Mouse (Mus musculus): ENCODE results near the gene Znhit2. TPM values are rescaled to one million over a fixed set of nuclear protein-coding genes. Genes with fewer than 3 reads are reported as not detected.

Znhit2 gene
- polyA plus RNA-seq, 1 experiment from 2014 or later: 42.3 TPM

GRCm38 (mm10) chr19:6023930-6024329 lies 37.1 kb upstream of the Znhit2 start:
- H3K4me3 ChIP-seq (ENCODE audit: low read depth, low read length): no peak overlapping the region
- H3K9me3 ChIP-seq (ENCODE audit: control insufficient read depth, low read length): no peaks in the 10 kb centered on the region
- H3K4me1 ChIP-seq (replicated peaks; ENCODE audit: control insufficient read depth, insufficient read depth, low read length): peaks cover 6% of the 10 kb centered on the region
- no peak overlapping the region for H3K4me2 ChIP-seq
- no peaks in the 10 kb centered on the region for H3K27me3 ChIP-seq (replicated peaks; ENCODE audit: control insufficient read depth, insufficient read depth, low read length)
- no peak overlapping the region for H3K27ac ChIP-seq (ENCODE audit: low read depth, low read length)
- H3K36me3 ChIP-seq (ENCODE audit: control insufficient read depth, insufficient read depth, low read length): no peaks in the 10 kb centered on the region
- WGBS: 81% methylated on average over 7 of the region's 7 CpGs
- DNase-seq (ENCODE audit: low spot score): no peak
- no peak overlapping the region for H3K9ac ChIP-seq (ENCODE audit: low read depth, low read length)
- no peak for ATAC-seq (replicated peaks; ENCODE audit: low FRiP score)

GRCm38 (mm10) chr19:6028991-6029390 lies 32.0 kb upstream of the Znhit2 start:
- no peaks in the 10 kb centered on the region for H3K9me3 ChIP-seq (ENCODE audit: control insufficient read depth, low read length)
- H3K4me1 ChIP-seq (replicated peaks; ENCODE audit: control insufficient read depth, insufficient read depth, low read length): no peaks in the 10 kb centered on the region
- H3K4me3 ChIP-seq (ENCODE audit: low read depth, low read length): no peak overlapping the region
- H3K27me3 ChIP-seq (replicated peaks; ENCODE audit: control insufficient read depth, insufficient read depth, low read length): no peaks in the 10 kb centered on the region; the same call in 1 of the 2 replicates
- H3K36me3 ChIP-seq (ENCODE audit: control insufficient read depth, insufficient read depth, low read length): no peaks in the 10 kb centered on the region
- DNase-seq (ENCODE audit: low spot score) (no peak), ATAC-seq (replicated peaks; ENCODE audit: low FRiP score) (no peak)
- no peak overlapping the region for H3K9ac ChIP-seq (ENCODE audit: low read depth, low read length)
- no peak overlapping the region for H3K4me2 ChIP-seq
- 81% methylated on average over 6 of the region's 6 CpGs for WGBS
- no peak overlapping the region for H3K27ac ChIP-seq (ENCODE audit: low read depth, low read length)

- 72% methylated on average over 9 of the region's 9 CpGs for WGBS
- Histone ChIP-seq H3K4me3 (ENCODE audit: low read depth, low read length) (no peak overlapping the region), H3K9me3 (ENCODE audit: control insufficient read depth, low read length) (no peaks in the 10 kb centered on the region), H3K4me1 (replicated peaks; ENCODE audit: control insufficient read depth, insufficient read depth, low read length) (no peaks in the 10 kb centered on the region), H3K4me2 (no peak overlapping the region), H3K36me3 (ENCODE audit: control insufficient read depth, insufficient read depth, low read length) (no peaks in the 10 kb centered on the region), H3K27ac (ENCODE audit: low read depth, low read length) (no peak overlapping the region), H3K9ac (ENCODE audit: low read depth, low read length) (no peak overlapping the region), H3K27me3 (replicated peaks; ENCODE audit: control insufficient read depth, insufficient read depth, low read length) (no peaks in the 10 kb centered on the region; the same call in 1 of the 2 replicates)
- DNase-seq (ENCODE audit: low spot score): no peak
- no peak for ATAC-seq (replicated peaks; ENCODE audit: low FRiP score)
These were observed 31.6 kb upstream of the Znhit2 start for GRCm38 (mm10) chr19:6029426-6029825.

- no peak overlapping the region for H3K4me2 ChIP-seq
- DNase-seq (ENCODE audit: low spot score) (no peak), ATAC-seq (replicated peaks; ENCODE audit: low FRiP score) (no peak)
- H3K27me3 ChIP-seq (replicated peaks; ENCODE audit: control insufficient read depth, insufficient read depth, low read length): no peaks in the 10 kb centered on the region; the same call in 1 of the 2 replicates
- no peaks in the 10 kb centered on the region for H3K4me1 ChIP-seq (replicated peaks; ENCODE audit: control insufficient read depth, insufficient read depth, low read length)
- WGBS: 63% methylated on average over 14 of the region's 14 CpGs
- H3K9me3 ChIP-seq (ENCODE audit: control insufficient read depth, low read length): no peaks in the 10 kb centered on the region
- H3K4me3 ChIP-seq (ENCODE audit: low read depth, low read length): no peak overlapping the region
- no peak overlapping the region for H3K27ac ChIP-seq (ENCODE audit: low read depth, low read length)
- no peaks in the 10 kb centered on the region for H3K36me3 ChIP-seq (ENCODE audit: control insufficient read depth, insufficient read depth, low read length)
- no peak overlapping the region; the same call in 1 of the 2 replicates for H3K9ac ChIP-seq (ENCODE audit: low read depth, low read length)
These were observed 30.3 kb upstream of the Znhit2 start for GRCm38 (mm10) chr19:6030520-6031280.

DNA sequence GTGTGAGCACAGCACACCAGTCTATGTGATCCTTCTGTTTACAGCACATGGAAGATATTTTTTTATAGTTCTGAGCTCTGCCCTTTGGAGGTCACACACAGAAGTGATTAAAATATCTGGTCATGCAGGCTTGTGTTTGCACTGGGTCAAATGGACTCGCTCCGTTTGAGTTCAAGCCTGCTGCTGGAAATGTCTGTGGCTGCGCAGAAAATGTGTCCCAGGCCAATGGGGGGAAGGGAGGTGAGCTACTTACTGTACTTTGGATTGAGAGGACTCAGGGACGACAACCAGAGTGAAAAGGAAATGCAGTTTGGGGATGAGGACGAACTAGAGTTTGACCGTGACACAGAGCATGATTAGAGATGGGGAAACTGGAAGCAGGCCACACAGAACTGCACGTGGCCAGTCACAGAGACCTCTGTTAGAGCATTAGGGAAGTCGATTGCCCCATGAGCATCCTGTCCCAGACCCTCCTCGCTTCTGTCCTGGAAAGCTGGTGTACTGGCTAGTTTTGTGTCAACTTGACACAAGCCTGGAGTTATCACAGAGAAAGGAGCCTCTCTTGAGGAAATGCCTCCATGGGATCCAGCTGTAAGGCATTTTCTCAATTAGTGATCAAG lies 24.9 kb upstream of the Znhit2 start:
- Histone ChIP-seq H3K4me2 (no peak overlapping the region), H3K4me3 (ENCODE audit: low read depth, low read length) (no peak overlapping the region), H3K27ac (ENCODE audit: low read depth, low read length) (no peak overlapping the region), H3K36me3 (ENCODE audit: control insufficient read depth, insufficient read depth, low read length) (no peaks in the 10 kb centered on the region), H3K4me1 (replicated peaks; ENCODE audit: control insufficient read depth, insufficient read depth, low read length) (no peaks in the 10 kb centered on the region), H3K27me3 (replicated peaks; ENCODE audit: control insufficient read depth, insufficient read depth, low read length) (no peaks in the 10 kb centered on the region; the same call in 1 of the 2 replicates), H3K9ac (ENCODE audit: low read depth, low read length) (no peak overlapping the region), H3K9me3 (ENCODE audit: control insufficient read depth, low read length) (no peaks in the 10 kb centered on the region)
- no peak for ATAC-seq (replicated peaks; ENCODE audit: low FRiP score)
- no peak for DNase-seq (ENCODE audit: low spot score)
- 53% methylated on average over 9 of the region's 9 CpGs for WGBS

GRCm38 (mm10) chr19:6037695-6038094 lies 23.3 kb upstream of the Znhit2 start:
- H3K9me3 ChIP-seq (ENCODE audit: control insufficient read depth, low read length): no peaks in the 10 kb centered on the region
- ATAC-seq (replicated peaks; ENCODE audit: low FRiP score) (no peak), DNase-seq (ENCODE audit: low spot score) (no peak)
- no peaks in the 10 kb centered on the region for H3K4me1 ChIP-seq (replicated peaks; ENCODE audit: control insufficient read depth, insufficient read depth, low read length)
- no peak overlapping the region for H3K4me2 ChIP-seq
- H3K36me3 ChIP-seq (ENCODE audit: control insufficient read depth, insufficient read depth, low read length): no peaks in the 10 kb centered on the region
- no peaks in the 10 kb centered on the region for H3K27me3 ChIP-seq (replicated peaks; ENCODE audit: control insufficient read depth, insufficient read depth, low read length)
- no peak overlapping the region for H3K27ac ChIP-seq (ENCODE audit: low read depth, low read length)
- no peak overlapping the region for H3K9ac ChIP-seq (ENCODE audit: low read depth, low read length)
- no peak overlapping the region for H3K4me3 ChIP-seq (ENCODE audit: low read depth, low read length)

GRCm38 (mm10) chr19:6038326-6038725 lies 22.7 kb upstream of the Znhit2 start:
- Histone ChIP-seq H3K27ac (ENCODE audit: low read depth, low read length) (no peak overlapping the region), H3K36me3 (ENCODE audit: control insufficient read depth, insufficient read depth, low read length) (no peaks in the 10 kb centered on the region), H3K9ac (ENCODE audit: low read depth, low read length) (no peak overlapping the region), H3K27me3 (replicated peaks; ENCODE audit: control insufficient read depth, insufficient read depth, low read length) (no peaks in the 10 kb centered on the region), H3K4me3 (ENCODE audit: low read depth, low read length) (no peak overlapping the region), H3K4me2 (no peak overlapping the region), H3K9me3 (ENCODE audit: control insufficient read depth, low read length) (no peaks in the 10 kb centered on the region), H3K4me1 (replicated peaks; ENCODE audit: control insufficient read depth, insufficient read depth, low read length) (no peaks in the 10 kb centered on the region)
- ATAC-seq (replicated peaks; ENCODE audit: low FRiP score) (no peak), DNase-seq (ENCODE audit: low spot score) (no peak)
- WGBS: 72% methylated on average over 7 of the region's 7 CpGs

DNA sequence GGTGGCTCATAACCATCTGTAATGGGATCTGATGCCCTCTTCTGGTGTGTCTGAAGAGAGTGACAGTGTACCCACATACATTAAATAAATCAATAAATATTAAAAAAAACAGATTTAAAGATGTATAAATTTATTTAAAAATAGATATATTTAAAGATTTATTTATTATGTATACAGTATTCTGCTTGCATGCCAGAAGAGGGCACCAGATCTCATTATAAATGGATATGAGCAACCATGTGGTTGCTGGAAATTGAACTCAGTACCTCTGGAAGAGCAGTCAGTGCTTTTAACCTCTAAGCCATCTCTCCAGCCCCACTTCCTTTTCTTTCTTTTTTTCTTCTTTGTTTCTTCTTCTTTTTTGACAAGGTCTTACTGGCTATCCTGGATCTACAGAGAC lies 21.0 kb upstream of the Znhit2 start:
- no peaks in the 10 kb centered on the region for H3K27me3 ChIP-seq (replicated peaks; ENCODE audit: control insufficient read depth, insufficient read depth, low read length)
- H3K4me1 ChIP-seq (replicated peaks; ENCODE audit: control insufficient read depth, insufficient read depth, low read length): no peaks in the 10 kb centered on the region
- no peak overlapping the region for H3K4me2 ChIP-seq
- DNase-seq (ENCODE audit: low spot score) (no peak), ATAC-seq (replicated peaks; ENCODE audit: low FRiP score) (no peak)
- H3K36me3 ChIP-seq (ENCODE audit: control insufficient read depth, insufficient read depth, low read length): no peaks in the 10 kb centered on the region
- H3K4me3 ChIP-seq (ENCODE audit: low read depth, low read length): no peak overlapping the region
- H3K27ac ChIP-seq (ENCODE audit: low read depth, low read length): no peak overlapping the region
- no peak overlapping the region for H3K9ac ChIP-seq (ENCODE audit: low read depth, low read length)
- no peaks in the 10 kb centered on the region for H3K9me3 ChIP-seq (ENCODE audit: control insufficient read depth, low read length)

DNA sequence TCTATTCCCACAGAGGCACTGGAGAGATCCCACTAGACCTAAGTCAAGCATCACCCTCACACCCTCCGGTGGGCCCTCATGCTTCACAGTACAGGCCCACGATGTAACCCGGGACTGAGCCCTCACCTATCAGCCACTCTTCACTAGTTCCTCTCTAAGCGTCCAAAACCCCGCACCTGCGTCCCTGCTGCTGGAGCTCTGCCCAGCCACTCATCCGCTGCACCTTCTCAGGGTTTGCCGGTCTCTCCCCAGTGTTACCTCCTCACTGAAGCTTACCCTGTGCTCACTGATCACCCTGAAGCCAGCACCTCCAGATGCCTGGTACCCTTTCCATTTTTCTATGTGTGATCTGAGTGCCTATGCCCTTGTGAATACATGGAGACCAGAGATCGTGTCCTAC lies 18.7 kb upstream of the Znhit2 start:
- 91% methylated on average over 9 of the region's 9 CpGs for WGBS
- Histone ChIP-seq H3K9me3 (ENCODE audit: control insufficient read depth, low read length) (no peaks in the 10 kb centered on the region), H3K4me2 (no peak overlapping the region), H3K27ac (ENCODE audit: low read depth, low read length) (no peak overlapping the region), H3K36me3 (ENCODE audit: control insufficient read depth, insufficient read depth, low read length) (no peaks in the 10 kb centered on the region), H3K4me1 (replicated peaks; ENCODE audit: control insufficient read depth, insufficient read depth, low read length) (no peaks in the 10 kb centered on the region; the same call in 1 of the 2 replicates), H3K9ac (ENCODE audit: low read depth, low read length) (no peak overlapping the region), H3K4me3 (ENCODE audit: low read depth, low read length) (no peak overlapping the region), H3K27me3 (replicated peaks; ENCODE audit: control insufficient read depth, insufficient read depth, low read length) (no peaks in the 10 kb centered on the region)
- ATAC-seq (replicated peaks; ENCODE audit: low FRiP score): no peak
- DNase-seq (ENCODE audit: low spot score): no peak

Measured in liver, embryonic 11.5 days (tissue).